Mouse (Mus musculus) CH12.LX (cell line): ENCODE measurements at regions not wholly inside any gene's neighbourhood (a gene's known extent, or its start where the extent isn't known, plus 50 kb on each side); places are given as distances from the start of the nearest gene placed in this dataset.

Experiments
- DNase-seq: peaks from one replicate; pipeline ENCODE4 v3.0.0-alpha.2; 2013; ENCODE audit errors: extremely low read depth
- H3K27ac ChIP-seq: 2 replicates; pipeline ENCODE4 v1.5.1; 2012; ENCODE audit warnings: low read depth, mild to moderate bottlenecking, control low read depth, moderate library complexity; ENCODE audit not compliant: insufficient read depth
- H3K27me3 ChIP-seq: replicated peaks from 2 replicates; pipeline ENCODE3; 2012; ENCODE audit warnings: inconsistent platforms
- H3K36me3 ChIP-seq, 2 experiments: replicated peaks in 1 of 2; 2 replicates each; pipeline versions ENCODE3 to v1.6.1; 2012; ENCODE audit warnings: inconsistent platforms in 1 of 2, low read length in 1 of 2, mild to moderate bottlenecking in 1 of 2, mixed read lengths in 1 of 2, moderate library complexity in 1 of 2; ENCODE audit not compliant: control insufficient read depth in 1 of 2, insufficient read depth in 1 of 2
- H3K4me1 ChIP-seq, 2 experiments: 2 replicates each; pipeline ENCODE4 v1.6.1; 2012; ENCODE audit warnings: inconsistent platforms in 1 of 2, moderate library complexity in 1 of 2; ENCODE audit not compliant: insufficient read depth in 2 of 2, control insufficient read depth in 1 of 2
- H3K4me2 ChIP-seq: 2 replicates; pipeline ENCODE4 v1.6.1; 2012; ENCODE audit warnings: low read depth, mild to moderate bottlenecking, control low read depth; ENCODE audit not compliant: poor library complexity, insufficient read depth, severe bottlenecking
- H3K4me3 ChIP-seq, 3 experiments: fragments of 150-350 bp in 1 of 3; sonication (generic) in 1 of 3; replicated peaks in 1 of 3; 2 replicates each; pipeline versions ENCODE3 to v1.5.1; 2011 to 2012; ENCODE audit warnings: low read depth in 2 of 3, low read length in 2 of 3, mild to moderate bottlenecking in 2 of 3, moderate library complexity in 2 of 3, control low read depth in 1 of 3, improper control_type of control experiment in 1 of 3, inconsistent platforms in 1 of 3, mixed read lengths in 1 of 3; ENCODE audit not compliant: poor library complexity in 1 of 3
- H3K79me2 ChIP-seq: replicated peaks from 2 replicates; pipeline ENCODE4 v1.6.1; 2012; ENCODE audit warnings: mild to moderate bottlenecking, moderate library complexity; ENCODE audit not compliant: control insufficient read depth, poor library complexity, insufficient read depth, severe bottlenecking; ENCODE audit errors: extremely low read depth
- H3K9ac ChIP-seq: 2 replicates; pipeline ENCODE4 v1.6.1; 2012; ENCODE audit warnings: low read depth, mild to moderate bottlenecking, control low read depth, moderate library complexity; ENCODE audit not compliant: insufficient read depth
- H3K9me3 ChIP-seq: replicated peaks from 2 replicates; pipeline ENCODE3; 2012; ENCODE audit warnings: low read length, inconsistent platforms, mixed read lengths
- CHD2 ChIP-seq: IDR thresholded peaks from 2 replicates; pipeline ENCODE4 v1.6.1; 2011; ENCODE audit warnings: low read length, improper control_type of control experiment
- IRF4 ChIP-seq: IDR thresholded peaks from 2 replicates; pipeline ENCODE4 v1.6.1; 2014; ENCODE audit warnings: low read depth, mild to moderate bottlenecking, inconsistent platforms, low read length, improper control_type of control experiment
- MAFK ChIP-seq: IDR thresholded peaks from 2 replicates; pipeline ENCODE4 v1.6.1; 2011; ENCODE audit warnings: low read length, improper control_type of control experiment; ENCODE audit not compliant: insufficient replicate concordance
- MAZ ChIP-seq: IDR thresholded peaks from 2 replicates; pipeline ENCODE4 v1.6.1; 2012; ENCODE audit warnings: low read depth, mild to moderate bottlenecking, inconsistent platforms, low read length, improper control_type of control experiment, moderate library complexity
- MXI1 ChIP-seq: IDR thresholded peaks from 2 replicates; pipeline ENCODE4 v1.6.1; 2011; ENCODE audit warnings: mild to moderate bottlenecking, low read depth, low read length, improper control_type of control experiment
- NRF1 ChIP-seq: IDR thresholded peaks from 2 replicates; pipeline ENCODE4 v1.6.1; 2014; ENCODE audit warnings: low read depth, mild to moderate bottlenecking, inconsistent platforms, low read length, improper control_type of control experiment, moderate library complexity
- POLR2AphosphoS2 ChIP-seq: IDR thresholded peaks from 2 replicates; pipeline ENCODE4 v1.6.1; 2011; ENCODE audit warnings: low read depth, low read length, improper control_type of control experiment
- SMC3 ChIP-seq: IDR thresholded peaks from 2 replicates; pipeline ENCODE4 v1.6.1; 2011; ENCODE audit warnings: low read depth, low read length, improper control_type of control experiment
- TBP ChIP-seq: conservative IDR thresholded peaks from 2 replicates; pipeline ENCODE4 v1.6.1; 2011; ENCODE audit warnings: low read depth, low read length, improper control_type of control experiment
- dilution Hi-C: fragments of 300-500 bp; cut with MboI; formaldehyde crosslinking; loops from 2 replicates; pipeline ENCODE4 v1.14.3; 2020; ENCODE audit warnings: low sequenced_read_pairs; ENCODE audit not compliant: extremely low pct_unique_long_range_greater_than_20kb, extremely low pct_ligation_motif_present
- in situ Hi-C: fragments of 300-500 bp; cut with MboI; formaldehyde crosslinking; loops from 3 replicates; pipeline ENCODE4 v1.14.3; 2019; ENCODE audit warnings: low sequenced_read_pairs, low pct_ligation_motif_present, low pct_unique_long_range_greater_than_20kb, mixed read lengths

GRCm38 (mm10) chr3:118072363-118072762 is 203.6 kb upstream of the Snx7 start:
- H3K27me3 ChIP-seq = no peaks in the 10 kb centered on the region
- H3K4me1 ChIP-seq = no peaks in the 10 kb centered on the region
- H3K4me2 ChIP-seq = no peak overlapping the region
- H3K79me2 ChIP-seq = no peaks in the 10 kb centered on the region
- no peak overlapping the region for H3K4me3 ChIP-seq
- in situ Hi-C loops (no loop called here), dilution Hi-C loops (no loop called here)
- H3K9ac ChIP-seq = no peak overlapping the region
- no peaks in the 10 kb centered on the region for H3K36me3 ChIP-seq
- peaks cover 45% of the 10 kb centered on the region for H3K9me3 ChIP-seq
- H3K27ac ChIP-seq = no peak overlapping the region
- TF ChIP-seq CHD2 (no peak), MAZ (no peak), POLR2AphosphoS2 (no peak), IRF4 (no peak), MAFK (no peak)
- TF ChIP-seq, all 38 proteins: peak for 0
- DNase-seq = no peak

DNA sequence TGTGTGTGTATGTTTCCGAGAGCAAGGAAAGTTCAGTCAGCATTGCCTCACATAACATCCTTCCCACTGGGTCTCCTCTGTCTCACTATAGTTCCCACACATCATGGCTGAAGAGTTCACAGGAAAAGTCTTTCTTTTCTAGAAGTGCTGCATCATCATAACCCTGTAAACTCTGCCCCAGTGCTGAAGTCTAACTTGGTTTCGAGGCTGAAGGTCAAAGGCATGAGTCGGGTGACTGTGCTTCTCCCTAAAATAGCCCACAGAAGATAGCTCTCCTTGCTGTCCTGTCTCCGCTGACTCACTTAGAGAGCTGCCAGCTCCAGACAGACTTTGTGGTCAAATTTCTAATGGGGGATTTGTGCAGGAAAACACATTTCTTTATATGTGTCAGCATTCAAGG is 201.4 kb upstream of the Snx7 start:
- in situ Hi-C loops = no loop called here
- Histone ChIP-seq H3K4me3 (no peak overlapping the region), H3K27ac (no peak overlapping the region), H3K9ac (no peak overlapping the region), H3K9me3 (peaks cover 36% of the 10 kb centered on the region), H3K36me3 (no peaks in the 10 kb centered on the region), H3K27me3 (no peaks in the 10 kb centered on the region), H3K79me2 (no peaks in the 10 kb centered on the region), H3K4me1 (no peaks in the 10 kb centered on the region), H3K4me2 (no peak overlapping the region)
- DNase-seq = no peak
- dilution Hi-C loops = no loop called here
- TF ChIP-seq MXI1 (no peak), SMC3 (no peak), IRF4 (no peak)

- Histone ChIP-seq H3K36me3 (no peaks in the 10 kb centered on the region), H3K27ac (no peak overlapping the region), H3K9me3 (peaks cover 16% of the 10 kb centered on the region), H3K4me2 (no peak overlapping the region), H3K4me3 (no peak overlapping the region), H3K9ac (no peak overlapping the region), H3K4me1 (no peaks in the 10 kb centered on the region), H3K27me3 (no peaks in the 10 kb centered on the region), H3K79me2 (no peaks in the 10 kb centered on the region)
- no peak for TF ChIP-seq TBP
- TF ChIP-seq NRF1 = no peak
- dilution Hi-C loops (no loop called here), in situ Hi-C loops (no loop called here)
- no peak for DNase-seq
Measured at GRCm38 (mm10) chr3:118063679-118064078, 194.9 kb upstream of the Snx7 start.
